Mouse (Mus musculus) cortical plate, adult 2 months (tissue): ENCODE data around the gene Emp2.

Experiments
- CTCF ChIP-seq: fragments of 200-500 bp; IDR thresholded peaks from 2 replicates; pipeline ENCODE4 v1.5.1; 2011; ENCODE audit warnings: mild to moderate bottlenecking, control low read depth, low read length; ENCODE audit not compliant: insufficient read depth; ENCODE audit errors: extremely low read depth
- POLR2A ChIP-seq: fragments of 200-500 bp; IDR thresholded peaks from 2 replicates; pipeline ENCODE4 v1.6.1; 2011; ENCODE audit warnings: mild to moderate bottlenecking, low read length, control low read depth; ENCODE audit not compliant: insufficient read depth; ENCODE audit errors: extremely low read depth

- no peak for TF ChIP-seq POLR2A
- TF ChIP-seq CTCF: no peak
Observed at GRCm38 (mm10) chr16:10301337-10301736, 12.4 kb downstream of the Emp2 start.
